Mouse (Mus musculus) CH12.LX (cell line): ENCODE results near the gene Asb1. TPM values are rescaled to one million over a fixed set of nuclear protein-coding genes. Genes with fewer than 3 reads are reported as not detected.

ENCODE experiments used
- DNase-seq: peaks from one replicate; pipeline ENCODE4 v3.0.0-alpha.2; 2013; ENCODE audit errors: extremely low read depth
- H3K27ac ChIP-seq: 2 replicates; pipeline ENCODE4 v1.5.1; 2012; ENCODE audit warnings: low read depth, mild to moderate bottlenecking, control low read depth, moderate library complexity; ENCODE audit not compliant: insufficient read depth
- H3K27me3 ChIP-seq: replicated peaks from 2 replicates; pipeline ENCODE3; 2012; ENCODE audit warnings: inconsistent platforms
- H3K36me3 ChIP-seq, 2 experiments: replicated peaks in 1 of 2; 2 replicates each; pipeline versions ENCODE3 to v1.6.1; 2012; ENCODE audit warnings: inconsistent platforms in 1 of 2, low read length in 1 of 2, mild to moderate bottlenecking in 1 of 2, mixed read lengths in 1 of 2, moderate library complexity in 1 of 2; ENCODE audit not compliant: control insufficient read depth in 1 of 2, insufficient read depth in 1 of 2
- H3K4me1 ChIP-seq, 2 experiments: 2 replicates each; pipeline ENCODE4 v1.6.1; 2012; ENCODE audit warnings: inconsistent platforms in 1 of 2, moderate library complexity in 1 of 2; ENCODE audit not compliant: insufficient read depth in 2 of 2, control insufficient read depth in 1 of 2
- H3K4me2 ChIP-seq: 2 replicates; pipeline ENCODE4 v1.6.1; 2012; ENCODE audit warnings: low read depth, mild to moderate bottlenecking, control low read depth; ENCODE audit not compliant: poor library complexity, insufficient read depth, severe bottlenecking
- H3K4me3 ChIP-seq, 3 experiments: fragments of 150-350 bp in 1 of 3; sonication (generic) in 1 of 3; replicated peaks in 1 of 3; 2 replicates each; pipeline versions ENCODE3 to v1.5.1; 2011 to 2012; ENCODE audit warnings: low read depth in 2 of 3, low read length in 2 of 3, mild to moderate bottlenecking in 2 of 3, moderate library complexity in 2 of 3, control low read depth in 1 of 3, improper control_type of control experiment in 1 of 3, inconsistent platforms in 1 of 3, mixed read lengths in 1 of 3; ENCODE audit not compliant: poor library complexity in 1 of 3
- H3K79me2 ChIP-seq: replicated peaks from 2 replicates; pipeline ENCODE4 v1.6.1; 2012; ENCODE audit warnings: mild to moderate bottlenecking, moderate library complexity; ENCODE audit not compliant: control insufficient read depth, poor library complexity, insufficient read depth, severe bottlenecking; ENCODE audit errors: extremely low read depth
- H3K9ac ChIP-seq: 2 replicates; pipeline ENCODE4 v1.6.1; 2012; ENCODE audit warnings: low read depth, mild to moderate bottlenecking, control low read depth, moderate library complexity; ENCODE audit not compliant: insufficient read depth
- H3K9me3 ChIP-seq: replicated peaks from 2 replicates; pipeline ENCODE3; 2012; ENCODE audit warnings: low read length, inconsistent platforms, mixed read lengths
- CHD1 ChIP-seq: IDR thresholded peaks from 2 replicates; pipeline ENCODE4 v1.6.1; 2012; ENCODE audit warnings: low read depth, low read length, improper control_type of control experiment, inconsistent platforms
- CHD2 ChIP-seq: IDR thresholded peaks from 2 replicates; pipeline ENCODE4 v1.6.1; 2011; ENCODE audit warnings: low read length, improper control_type of control experiment
- ELF1 ChIP-seq: IDR thresholded peaks from 2 replicates; pipeline ENCODE4 v1.6.1; 2014; ENCODE audit warnings: low read depth, mild to moderate bottlenecking, inconsistent platforms, low read length, improper control_type of control experiment
- EP300 ChIP-seq: IDR thresholded peaks from 2 replicates; pipeline ENCODE4 v1.6.1; 2011; ENCODE audit warnings: low read length, improper control_type of control experiment
- ETS1 ChIP-seq: conservative IDR thresholded peaks from 2 replicates; pipeline ENCODE4 v1.6.1; 2012; ENCODE audit warnings: low read depth, mild to moderate bottlenecking, inconsistent platforms, low read length, improper control_type of control experiment, moderate library complexity
- GABPA ChIP-seq: IDR thresholded peaks from 2 replicates; pipeline ENCODE4 v1.6.1; 2012; ENCODE audit warnings: low read depth, low read length, improper control_type of control experiment, inconsistent platforms; ENCODE audit not compliant: insufficient replicate concordance
- JUN ChIP-seq: IDR thresholded peaks from 2 replicates; pipeline ENCODE4 v1.6.1; 2011; ENCODE audit warnings: low read depth, mild to moderate bottlenecking, low read length, improper control_type of control experiment, moderate library complexity; ENCODE audit not compliant: insufficient read depth
- KAT2A ChIP-seq: IDR thresholded peaks from 2 replicates; pipeline ENCODE4 v1.6.1; 2012; ENCODE audit warnings: low read length, improper control_type of control experiment, inconsistent platforms; ENCODE audit not compliant: insufficient replicate concordance
- MAFK ChIP-seq: IDR thresholded peaks from 2 replicates; pipeline ENCODE4 v1.6.1; 2011; ENCODE audit warnings: low read length, improper control_type of control experiment; ENCODE audit not compliant: insufficient replicate concordance
- MAX ChIP-seq: IDR thresholded peaks from 2 replicates; pipeline ENCODE4 v1.6.1; 2011; ENCODE audit warnings: low read length, improper control_type of control experiment
- MYC ChIP-seq: IDR thresholded peaks from 2 replicates; pipeline ENCODE4 v1.6.1; 2011; ENCODE audit warnings: low read depth, mild to moderate bottlenecking, improper control_type of control experiment, low read length
- PAX5 ChIP-seq: IDR thresholded peaks from 2 replicates; pipeline ENCODE4 v1.6.1; 2012; ENCODE audit warnings: low read length, inconsistent platforms, mixed read lengths
- POLR2AphosphoS2 ChIP-seq: IDR thresholded peaks from 2 replicates; pipeline ENCODE4 v1.6.1; 2011; ENCODE audit warnings: low read depth, low read length, improper control_type of control experiment
- RAD21 ChIP-seq: IDR thresholded peaks from 2 replicates; pipeline ENCODE4 v1.6.1; 2011; ENCODE audit warnings: low read depth, mild to moderate bottlenecking, low read length, improper control_type of control experiment, moderate library complexity
- RCOR1 ChIP-seq: conservative IDR thresholded peaks from 2 replicates; pipeline ENCODE4 v1.6.1; 2012; ENCODE audit warnings: low read depth, mild to moderate bottlenecking, inconsistent platforms, low read length, improper control_type of control experiment
- USF1 ChIP-seq: IDR thresholded peaks from 2 replicates; pipeline ENCODE4 v1.6.1; 2014; ENCODE audit warnings: low read depth, mild to moderate bottlenecking, inconsistent platforms, low read length, improper control_type of control experiment
- ZKSCAN1 ChIP-seq: IDR thresholded peaks from 2 replicates; pipeline ENCODE4 v1.6.1; 2012; ENCODE audit warnings: low read depth, inconsistent platforms, low read length, improper control_type of control experiment, borderline replicate concordance
- ZNF384 ChIP-seq: IDR thresholded peaks from 2 replicates; pipeline ENCODE4 v1.6.1; 2012; ENCODE audit warnings: low read depth, low read length, improper control_type of control experiment, inconsistent platforms
- dilution Hi-C: fragments of 300-500 bp; cut with MboI; formaldehyde crosslinking; loops from 2 replicates; pipeline ENCODE4 v1.14.3; 2020; ENCODE audit warnings: low sequenced_read_pairs; ENCODE audit not compliant: extremely low pct_unique_long_range_greater_than_20kb, extremely low pct_ligation_motif_present
- in situ Hi-C: fragments of 300-500 bp; cut with MboI; formaldehyde crosslinking; loops from 3 replicates; pipeline ENCODE4 v1.14.3; 2019; ENCODE audit warnings: low sequenced_read_pairs, low pct_ligation_motif_present, low pct_unique_long_range_greater_than_20kb, mixed read lengths
- polyA plus RNA-seq: library from polyadenylated mRNA; unstranded; fragments of >175 nt; gene quantifications from 2 replicates; pipeline ENCODE4 v1.2.1, GENCODE M21; 2012; ENCODE audit warnings: low read depth; ENCODE audit not compliant: insufficient read length
- total RNA-seq, 2 experiments: library from RNA; depleted of rRNA; stranded (reverse); fragments of 300-350 nt in 1 of 2; fragments of >200 nt in 1 of 2; gene quantifications; 2 replicates each; pipeline ENCODE4 v1.2.3; 2012 to 2014

Asb1 gene
- total and polyA plus RNA-seq, 3 experiments = 6.1 to 9.5 (median 6.4) TPM

GRCm38 (mm10) chr1:91525838-91526237 lies 14.5 kb upstream of the Asb1 start:
- Histone ChIP-seq H3K4me1 (no peaks in the 10 kb centered on the region), H3K9me3 (no peaks in the 10 kb centered on the region), H3K4me3 (no peak overlapping the region), H3K27ac (no peak overlapping the region), H3K27me3 (no peaks in the 10 kb centered on the region), H3K9ac (no peak overlapping the region), H3K4me2 (no peak overlapping the region), H3K36me3 (peaks cover 25 to 71% of the 10 kb centered on the region in 2 experiments)
- in situ Hi-C loops = loop anchor here (5.0 kb wide), 1 partner anchor 36 kb away; no protein-coding TSS in a partner anchor
- TF ChIP-seq USF1 (no peak), MAFK (no peak), RCOR1 (no peak), POLR2AphosphoS2 (no peak), CHD2 (no peak), GABPA (no peak), ETS1 (no peak), JUN (no peak), CHD1 (no peak), MAX (no peak), ELF1 (no peak)
- TF ChIP-seq, all 38 proteins: peak for 0
- no peak for DNase-seq
- no peaks in the 10 kb centered on the region for H3K79me2 ChIP-seq
- dilution Hi-C loops = no loop called here

GRCm38 (mm10) chr1:91530166-91530565 lies 10.2 kb upstream of the Asb1 start:
- TF ChIP-seq KAT2A (no peak), CHD2 (no peak), MAFK (no peak), ZKSCAN1 (no peak), MYC (no peak), EP300 (no peak), ZNF384 (no peak), POLR2AphosphoS2 (no peak), RAD21 (no peak), ETS1 (no peak), PAX5 (no peak)
- TF ChIP-seq, all 38 proteins: peak for 0

More at GRCm38 (mm10) chr1:91530166-91530565, 10.2 kb upstream of the Asb1 start:
- no peaks in the 10 kb centered on the region for H3K9me3 ChIP-seq
- no peak overlapping the region for H3K27ac ChIP-seq
- in situ Hi-C loops (no loop called here), dilution Hi-C loops (no loop called here)
- H3K36me3 ChIP-seq = peaks cover 14 to 48% of the 10 kb centered on the region in 2 experiments
- no peak overlapping the region for H3K4me2 ChIP-seq
- H3K27me3 ChIP-seq = no peaks in the 10 kb centered on the region
- no peak overlapping the region for H3K4me3 ChIP-seq
- no peak overlapping the region for H3K9ac ChIP-seq
- H3K4me1 ChIP-seq = no peaks in the 10 kb centered on the region
- no peaks in the 10 kb centered on the region for H3K79me2 ChIP-seq
- no peak for DNase-seq
